Mouse (Mus musculus) limb, embryonic 14.5 days (tissue): ENCODE data around the gene Olfr203. TPM values are rescaled to one million over a fixed set of nuclear protein-coding genes. Genes with fewer than 3 reads are reported as not detected.
"Not testable (repeated sequence)": the region's sequence is repeated elsewhere in the genome, so short reads cannot be mapped to it uniquely, and the experiment has no call there.

Experiments
- ATAC-seq: fragments of 200-750 bp; cut with Nextera tagmentation; 2 replicates; pipeline ENCODE4 v1.8.0; 2017; ENCODE audit warnings: low read depth, moderate number of reproducible peaks, moderate TSS enrichment; ENCODE audit not compliant: low FRiP score
- DNase-seq: peaks from one replicate; pipeline ENCODE4 v3.0.0-alpha.2; 2015; ENCODE audit warnings: low spot score
- H3K27ac ChIP-seq: fragments of 300-500 bp; sonication (generic); replicated peaks from 2 replicates; pipeline ENCODE4 v1.5.1; 2014; ENCODE audit warnings: low read depth, mild to moderate bottlenecking, low read length, moderate library complexity, mixed read lengths
- H3K27me3 ChIP-seq: fragments of 300-500 bp; sonication (generic); 2 replicates; pipeline ENCODE4 v1.6.1; 2014; ENCODE audit warnings: low read length, mixed read lengths; ENCODE audit not compliant: control insufficient read depth, insufficient read depth
- H3K36me3 ChIP-seq: fragments of 300-500 bp; sonication (generic); 2 replicates; pipeline ENCODE4 v1.6.1; 2014; ENCODE audit warnings: mild to moderate bottlenecking, low read length, moderate library complexity, mixed read lengths; ENCODE audit not compliant: control insufficient read depth, insufficient read depth
- H3K4me1 ChIP-seq: fragments of 300-500 bp; sonication (generic); 2 replicates; pipeline ENCODE4 v1.6.1; 2014; ENCODE audit warnings: antibody characterized with exemption, low read length, mixed read lengths; ENCODE audit not compliant: control insufficient read depth, insufficient read depth
- H3K4me2 ChIP-seq: fragments of 300-500 bp; sonication (generic); replicated peaks from 2 replicates; pipeline ENCODE4 v1.6.1; 2014; ENCODE audit warnings: low read depth, mild to moderate bottlenecking, low read length, moderate library complexity; ENCODE audit not compliant: severe bottlenecking
- H3K4me3 ChIP-seq: fragments of 300-500 bp; sonication (generic); replicated peaks from 2 replicates; pipeline ENCODE4 v1.5.1; 2014; ENCODE audit warnings: low read length
- H3K9ac ChIP-seq: fragments of 300-500 bp; sonication (generic); 2 replicates; pipeline ENCODE4 v1.6.1; 2014; ENCODE audit warnings: mild to moderate bottlenecking, low read depth, low read length, moderate library complexity; ENCODE audit not compliant: severe bottlenecking
- H3K9me3 ChIP-seq: fragments of 300-500 bp; sonication (generic); 2 replicates; pipeline ENCODE4 v1.6.1; 2016; ENCODE audit warnings: low read length; ENCODE audit not compliant: control insufficient read depth
- POLR2A ChIP-seq: fragments of 200-500 bp; IDR thresholded peaks from 2 replicates; pipeline ENCODE4 v1.8.0; 2012; ENCODE audit warnings: inconsistent platforms, mild to moderate bottlenecking, moderate library complexity, borderline replicate concordance; ENCODE audit not compliant: insufficient read depth, insufficient read length; ENCODE audit errors: extremely low read depth
- WGBS: fragments of 180-500 bp; shearing (Covaris S2); extraction: QIAGEN DNeasy Blood & Tissue Kit; methylation state at CpG from one replicate; pipeline ENCODE4 v1.1.7; 2014; 5-methylcytosine and 5-hydroxymethylcytosine counted together
- polyA plus RNA-seq, 2 experiments: library from polyadenylated mRNA; depleted of rRNA in 1 of 2; stranded (reverse) in 1 of 2; unstranded in 1 of 2; fragments of >200 nt; fragmentation: Nextera tagmentation in 1 of 2; extraction: Ambion mirVana in 1 of 2; gene quantifications; 2 replicates each; pipeline versions ENCODE4 v1.2.1 to v1.2.3; 2012 to 2014

Olfr203 gene
- polyA plus RNA-seq, 2 experiments, result not detected

DNA sequence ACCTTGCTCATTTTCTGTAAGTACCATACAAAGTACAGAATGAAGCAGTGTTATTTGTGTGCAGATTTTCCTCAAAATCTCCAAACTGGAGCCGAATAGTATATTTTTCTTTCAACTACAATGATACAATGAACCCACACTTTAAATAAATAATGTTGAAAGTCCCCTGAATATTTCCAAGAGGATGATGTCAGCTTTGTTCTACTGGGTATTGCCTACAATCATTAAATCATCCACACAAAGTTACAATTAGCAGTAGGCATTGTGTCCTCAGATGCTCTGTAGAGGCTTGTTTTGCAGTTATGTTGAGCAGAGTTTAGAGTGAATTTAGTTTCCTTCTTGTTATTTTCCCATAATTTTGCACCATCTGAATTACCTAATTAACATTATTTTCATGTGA is 12.0 kb upstream of the Olfr203 start, which contains the start of gene Olfr202:
Gene Olfr202 (minus strand): TSS at position 101 of the 400 bp plus-strand sequence.
- Histone ChIP-seq H3K9me3 (no peaks in the 10 kb centered on the region), H3K4me2 (no peak within 1 kb of the TSS), H3K4me3 (no peak within 1 kb of the TSS), H3K27me3 (no peaks in the 10 kb centered on the region), H3K9ac (no peak within 1 kb of the TSS), H3K4me1 (no peaks in the 10 kb centered on the region), H3K36me3 (no peaks in the 10 kb centered on the region), H3K27ac (no peak within 1 kb of the TSS)
- no peak for TF ChIP-seq POLR2A
- DNase-seq, result no peak
- 84% methylated on average over 1 of the region's 1 CpGs for WGBS
- ATAC-seq, result no peak

DNA sequence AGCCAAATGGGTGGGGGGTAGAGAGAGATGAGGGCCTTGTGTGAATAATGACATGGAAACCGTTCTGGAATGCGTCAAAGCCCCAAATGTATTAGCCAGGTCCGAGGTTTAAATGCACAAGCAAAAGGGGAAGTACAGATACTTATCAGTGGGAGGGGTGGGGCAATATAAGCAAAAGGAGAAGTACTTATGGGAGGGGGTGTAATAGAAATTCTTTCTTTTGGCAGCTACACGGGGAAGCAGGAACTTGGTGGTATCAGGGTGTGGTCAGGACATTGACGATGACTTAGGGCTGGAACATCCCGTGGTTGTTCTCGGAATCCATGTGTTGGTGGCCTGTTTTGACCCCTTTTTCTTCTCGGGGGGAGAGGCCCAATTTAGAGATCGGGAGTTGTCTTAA is 11.1 kb upstream of the Olfr203 start:
- H3K27me3 ChIP-seq, H3K4me1 ChIP-seq: not testable (repeated sequence)

DNA sequence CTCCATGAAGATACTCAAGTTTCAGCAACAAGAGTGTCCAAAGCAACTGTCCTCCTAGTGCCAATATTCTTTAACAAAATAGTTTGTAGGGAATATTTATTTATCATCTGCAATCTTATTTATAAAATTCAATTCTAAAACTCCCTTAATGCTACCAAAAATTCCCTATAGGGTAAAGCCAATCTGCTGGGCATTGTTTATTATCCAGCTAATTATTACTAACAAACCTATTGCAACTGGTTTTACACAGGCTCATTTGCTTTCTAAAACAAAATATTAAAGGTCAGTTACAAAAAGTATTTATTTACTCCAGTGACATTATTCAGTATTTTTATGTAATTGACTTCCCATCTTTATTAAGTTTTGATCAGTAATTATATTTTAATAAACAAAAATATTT is 19.5 kb downstream of the Olfr203 start, which contains the start of gene Olfr204:
Gene Olfr204 (minus strand): TSS at position 101 of the 400 bp plus-strand sequence.
- DNase-seq (no peak), ATAC-seq (no peak)
- H3K4me1 ChIP-seq, result no peaks in the 10 kb centered on the region
- H3K4me2 ChIP-seq, result no peak within 1 kb of the TSS
- no peak for TF ChIP-seq POLR2A
- no peak within 1 kb of the TSS for H3K9ac ChIP-seq
- H3K27me3 ChIP-seq, result no peaks in the 10 kb centered on the region
- no peak within 1 kb of the TSS for H3K4me3 ChIP-seq
- no peak within 1 kb of the TSS for H3K27ac ChIP-seq
- H3K36me3 ChIP-seq, result no peaks in the 10 kb centered on the region
- H3K9me3 ChIP-seq, result no peaks in the 10 kb centered on the region

More for the DNA sequence above, 11.1 kb upstream of the Olfr203 start:
- H3K4me2 ChIP-seq, H3K36me3 ChIP-seq, DNase-seq, H3K9ac ChIP-seq, ATAC-seq, H3K4me3 ChIP-seq, H3K27ac ChIP-seq, H3K9me3 ChIP-seq: not testable (repeated sequence)
- 79% methylated on average over 9 of the region's 9 CpGs for WGBS

DNA sequence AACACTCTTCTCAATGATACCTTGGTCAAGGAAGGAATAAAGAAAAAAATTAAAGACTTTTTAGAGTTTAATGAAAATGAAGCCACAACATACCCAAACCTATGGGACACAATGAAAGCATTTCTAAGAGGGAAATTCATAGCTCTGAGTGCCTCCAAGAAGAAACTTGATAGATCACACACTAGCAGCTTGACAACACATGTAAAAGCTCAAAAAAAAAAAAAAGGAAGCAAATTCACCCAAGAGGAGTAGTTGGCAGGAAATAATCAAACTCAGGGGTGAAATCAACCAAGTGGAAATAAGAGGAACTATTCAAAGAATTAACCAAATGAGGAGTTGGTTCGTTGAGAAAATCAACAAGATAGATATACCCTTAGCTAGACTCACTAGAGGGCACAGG is 24.6 kb downstream of the Olfr203 start:
- not testable (repeated sequence) for H3K4me2 ChIP-seq, H3K27me3 ChIP-seq, ATAC-seq, DNase-seq, H3K4me3 ChIP-seq, H3K9ac ChIP-seq, H3K9me3 ChIP-seq, H3K36me3 ChIP-seq, H3K27ac ChIP-seq, H3K4me1 ChIP-seq
- WGBS, result 71% methylated on average over 1 of the region's 1 CpGs

DNA sequence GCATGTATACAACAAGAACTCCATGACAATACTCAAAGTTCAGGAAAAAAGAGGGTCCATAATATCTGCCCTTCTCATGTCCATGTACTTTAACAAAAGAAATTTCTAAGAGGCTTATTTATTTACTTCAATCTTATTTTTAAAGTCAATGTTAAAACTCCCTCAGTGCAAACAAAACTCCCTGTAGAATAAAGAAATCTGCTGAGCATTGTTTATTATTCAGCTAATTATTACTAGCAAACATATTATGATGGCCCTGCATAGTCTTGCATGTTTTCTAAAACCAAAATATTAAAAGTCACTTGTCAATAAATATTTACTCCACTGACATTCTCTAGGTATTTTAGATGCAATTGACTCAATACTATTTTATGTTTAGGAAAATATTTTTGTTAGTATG is 32.4 kb downstream of the Olfr203 start, which contains the start of gene Olfr205:
Gene Olfr205 (minus strand): TSS at position 101 of the 400 bp plus-strand sequence.
- no peaks in the 10 kb centered on the region for H3K4me1 ChIP-seq
- no peaks in the 10 kb centered on the region for H3K27me3 ChIP-seq
- DNase-seq, result no peak
- no peak within 1 kb of the TSS for H3K27ac ChIP-seq
- H3K4me2 ChIP-seq, result no peak within 1 kb of the TSS
- ATAC-seq, result no peak
- TF ChIP-seq POLR2A, result no peak
- H3K9me3 ChIP-seq, result no peaks in the 10 kb centered on the region
- H3K9ac ChIP-seq, result no peak within 1 kb of the TSS
- no peaks in the 10 kb centered on the region for H3K36me3 ChIP-seq
- no peak within 1 kb of the TSS for H3K4me3 ChIP-seq

DNA sequence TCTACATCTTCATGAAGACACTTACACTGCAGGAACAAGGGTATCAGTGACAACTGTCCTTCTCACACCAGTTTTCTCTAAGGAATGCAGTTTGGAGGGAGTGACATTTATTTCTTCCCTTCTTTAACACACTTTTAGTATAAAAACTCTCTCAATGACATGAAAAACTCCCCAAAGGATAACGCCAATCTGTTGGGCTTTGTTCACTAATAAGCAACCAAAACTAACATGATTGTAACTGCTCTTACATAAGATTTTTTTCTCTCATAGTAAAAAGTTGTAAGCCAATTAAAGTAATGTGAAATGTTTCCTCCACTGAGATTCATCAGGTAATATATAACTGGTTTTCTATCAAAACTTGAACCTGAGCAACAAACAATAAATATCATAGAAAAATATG is 50.5 kb downstream of the Olfr203 start, which contains the start of gene Olfr206:
Gene Olfr206 (minus strand): TSS at position 101 of the 400 bp plus-strand sequence.
- Histone ChIP-seq H3K9ac (no peak within 1 kb of the TSS), H3K27ac (no peak within 1 kb of the TSS), H3K27me3 (no peaks in the 10 kb centered on the region), H3K4me1 (no peaks in the 10 kb centered on the region), H3K4me3 (no peak within 1 kb of the TSS), H3K9me3 (no peaks in the 10 kb centered on the region), H3K36me3 (no peaks in the 10 kb centered on the region), H3K4me2 (no peak within 1 kb of the TSS)
- ATAC-seq, result no peak
- no peak for DNase-seq
- 78% methylated on average over 1 of the region's 1 CpGs for WGBS
- no peak for TF ChIP-seq POLR2A

Other genes starting within 250 kb of the Olfr203 start
- gene Olfr190, start 220.9 kb upstream of the Olfr203 start, polyA plus RNA-seq (2012; rRNA removed), result not detected in 2 replicates
- gene Olfr190, start 220.9 kb upstream of the Olfr203 start, polyA plus RNA-seq (2014; fragmentation: Nextera tagmentation; extraction: Ambion mirVana), result not detected in 2 replicates
- not detected in 2 replicates for gene Olfr191, start 209.1 kb upstream of the Olfr203 start, polyA plus RNA-seq (2012; rRNA removed)
- not detected in 2 replicates for gene Olfr191, start 209.1 kb upstream of the Olfr203 start, polyA plus RNA-seq (2014; fragmentation: Nextera tagmentation; extraction: Ambion mirVana)
- gene Olfr193, start 187.0 kb upstream of the Olfr203 start, polyA plus RNA-seq (2012; rRNA removed), result not detected in 2 replicates
- not detected in 2 replicates for gene Olfr193, start 187.0 kb upstream of the Olfr203 start, polyA plus RNA-seq (2014; fragmentation: Nextera tagmentation; extraction: Ambion mirVana)
- not detected in 2 replicates for gene Olfr194, start 177.8 kb upstream of the Olfr203 start, polyA plus RNA-seq (2012; rRNA removed)
- not detected in 2 replicates for gene Olfr194, start 177.8 kb upstream of the Olfr203 start, polyA plus RNA-seq (2014; fragmentation: Nextera tagmentation; extraction: Ambion mirVana)
- gene Olfr195, start 151.8 kb upstream of the Olfr203 start, polyA plus RNA-seq (2012; rRNA removed), result not detected in 2 replicates
- gene Olfr195, start 151.8 kb upstream of the Olfr203 start, polyA plus RNA-seq (2014; fragmentation: Nextera tagmentation; extraction: Ambion mirVana), result not detected in 2 replicates
- not detected in 2 replicates for gene Olfr196, start 128.4 kb upstream of the Olfr203 start, polyA plus RNA-seq (2012; rRNA removed)
- gene Olfr196, start 128.4 kb upstream of the Olfr203 start, polyA plus RNA-seq (2014; fragmentation: Nextera tagmentation; extraction: Ambion mirVana), result not detected in 2 replicates
- not detected in 2 replicates for gene Olfr198, start 95.3 kb upstream of the Olfr203 start, polyA plus RNA-seq (2012; rRNA removed)
- not detected in 2 replicates for gene Olfr198, start 95.3 kb upstream of the Olfr203 start, polyA plus RNA-seq (2014; fragmentation: Nextera tagmentation; extraction: Ambion mirVana)
- gene Olfr199, start 79.1 kb upstream of the Olfr203 start, polyA plus RNA-seq (2012; rRNA removed), result not detected in 2 replicates
- not detected in 2 replicates for gene Olfr199, start 79.1 kb upstream of the Olfr203 start, polyA plus RNA-seq (2014; fragmentation: Nextera tagmentation; extraction: Ambion mirVana)
- not detected in 2 replicates for gene Olfr201, start 26.2 kb upstream of the Olfr203 start, polyA plus RNA-seq (2012; rRNA removed)
- not detected in 2 replicates for gene Olfr201, start 26.2 kb upstream of the Olfr203 start, polyA plus RNA-seq (2014; fragmentation: Nextera tagmentation; extraction: Ambion mirVana)
- gene Olfr202, start 12.1 kb upstream of the Olfr203 start, polyA plus RNA-seq (2012; rRNA removed), result not detected in 2 replicates
- gene Olfr202, start 12.1 kb upstream of the Olfr203 start, polyA plus RNA-seq (2014; fragmentation: Nextera tagmentation; extraction: Ambion mirVana), result not detected in 2 replicates
- not detected in 2 replicates for gene Olfr204, start 19.4 kb downstream of the Olfr203 start, polyA plus RNA-seq (2012; rRNA removed)
- not detected in 2 replicates for gene Olfr204, start 19.4 kb downstream of the Olfr203 start, polyA plus RNA-seq (2014; fragmentation: Nextera tagmentation; extraction: Ambion mirVana)
- gene Olfr205, start 32.3 kb downstream of the Olfr203 start, polyA plus RNA-seq (2012; rRNA removed), result not detected in 2 replicates
- not detected in 2 replicates for gene Olfr205, start 32.3 kb downstream of the Olfr203 start, polyA plus RNA-seq (2014; fragmentation: Nextera tagmentation; extraction: Ambion mirVana)
- gene Olfr206, start 50.4 kb downstream of the Olfr203 start, polyA plus RNA-seq (2012; rRNA removed), result not detected in 2 replicates
- gene Olfr206, start 50.4 kb downstream of the Olfr203 start, polyA plus RNA-seq (2014; fragmentation: Nextera tagmentation; extraction: Ambion mirVana), result not detected in 2 replicates
- gene Olfr209, start 65.1 kb downstream of the Olfr203 start, polyA plus RNA-seq (2012; rRNA removed), result not detected in 2 replicates
- gene Olfr209, start 65.1 kb downstream of the Olfr203 start, polyA plus RNA-seq (2014; fragmentation: Nextera tagmentation; extraction: Ambion mirVana), result not detected in 2 replicates
- 0.01 and 0.06 TPM in 2 replicates for gene Gabrr3, start 108.5 kb downstream of the Olfr203 start, polyA plus RNA-seq (2012; rRNA removed)
- 0.07 TPM in 1 of 2 replicates, not detected in the other for gene Gabrr3, start 108.5 kb downstream of the Olfr203 start, polyA plus RNA-seq (2014; fragmentation: Nextera tagmentation; extraction: Ambion mirVana)
- gene Riox2, start 172.9 kb downstream of the Olfr203 start, polyA plus RNA-seq (2012; rRNA removed), result 15.4 and 18.3 TPM in 2 replicates
- gene Riox2, start 172.9 kb downstream of the Olfr203 start, polyA plus RNA-seq (2014; fragmentation: Nextera tagmentation; extraction: Ambion mirVana), result 30.4 and 32.4 TPM in 2 replicates